Mouse (Mus musculus) kidney, postnatal 0 days (tissue): ENCODE measurements at regions not wholly inside any gene's neighbourhood (a gene's known extent, or its start where the extent isn't known, plus 50 kb on each side); places are given as distances from the start of the nearest gene placed in this dataset.

Source experiments
- ATAC-seq: fragments of 200-750 bp; cut with Nextera tagmentation; replicated peaks from 2 replicates; pipeline ENCODE4 v1.8.0; 2017; ENCODE audit warnings: low read depth, moderate number of reproducible peaks, moderate TSS enrichment, moderate library complexity; ENCODE audit not compliant: low FRiP score
- DNase-seq: peaks from one replicate; pipeline ENCODE4 v3.0.0-alpha.2; 2016; ENCODE audit warnings: low spot score
- H3K27ac ChIP-seq: fragments of 300-500 bp; sonication (generic); 2 replicates; pipeline ENCODE4 v1.5.1; 2014; ENCODE audit warnings: mild to moderate bottlenecking
- H3K27me3 ChIP-seq: fragments of 300-500 bp; sonication (generic); 2 replicates; pipeline ENCODE4 v1.6.1; 2014; ENCODE audit warnings: low read length, mixed read lengths; ENCODE audit not compliant: insufficient read depth
- H3K36me3 ChIP-seq: fragments of 300-500 bp; sonication (generic); 2 replicates; pipeline ENCODE4 v1.6.1; 2014; ENCODE audit warnings: low read length, mixed read lengths; ENCODE audit not compliant: insufficient read depth
- H3K4me1 ChIP-seq: fragments of 300-500 bp; sonication (generic); replicated peaks from 2 replicates; pipeline ENCODE4 v1.6.1; 2014; ENCODE audit warnings: antibody characterized with exemption, low read length, mixed read lengths; ENCODE audit not compliant: insufficient read depth
- H3K4me2 ChIP-seq: fragments of 300-500 bp; sonication (generic); 2 replicates; pipeline ENCODE4 v1.6.1; 2014; ENCODE audit warnings: mild to moderate bottlenecking, low read length, moderate library complexity, mixed read lengths
- H3K4me3 ChIP-seq: fragments of 300-500 bp; sonication (generic); replicated peaks from 2 replicates; pipeline ENCODE4 v1.5.1; 2014; ENCODE audit warnings: low read depth, low read length
- H3K9ac ChIP-seq: fragments of 300-500 bp; sonication (generic); 2 replicates; pipeline ENCODE4 v1.6.1; 2014; ENCODE audit warnings: low read depth, low read length
- H3K9me3 ChIP-seq: fragments of 300-500 bp; sonication (generic); replicated peaks from 2 replicates; pipeline ENCODE4 v1.6.1; 2016; ENCODE audit warnings: low read length, inconsistent platforms, mixed read lengths
- CTCF ChIP-seq: IDR thresholded peaks from 2 replicates; pipeline ENCODE4 v1.5.1; 2016; ENCODE audit warnings: antibody characterized with exemption, low read depth, mild to moderate bottlenecking, moderate library complexity
- WGBS: fragments of 180-500 bp; shearing (Covaris S2); extraction: QIAGEN DNeasy Blood & Tissue Kit; methylation state at CpG from one replicate; pipeline ENCODE4 v1.1.7; 2014; 5-methylcytosine and 5-hydroxymethylcytosine counted together

- Histone ChIP-seq H3K4me1 (no peaks in the 10 kb centered on the region), H3K9ac (no peak overlapping the region), H3K36me3 (no peaks in the 10 kb centered on the region), H3K4me3 (no peak overlapping the region), H3K9me3 (no peaks in the 10 kb centered on the region), H3K27me3 (no peaks in the 10 kb centered on the region), H3K27ac (no peak overlapping the region), H3K4me2 (no peak overlapping the region)
- DNase-seq (no peak), ATAC-seq (no peak)
- TF ChIP-seq CTCF = no peak
- WGBS = 75% methylated on average over 1 of the region's 1 CpGs
These were observed 181.2 kb downstream of the 1810013L24Rik start for GRCm38 (mm10) chr16:9011077-9011476.

GRCm38 (mm10) chr16:9011691-9012090 is 181.8 kb downstream of the 1810013L24Rik start:
- DNase-seq (no peak), ATAC-seq (no peak)
- Histone ChIP-seq H3K4me2 (no peak overlapping the region), H3K9me3 (no peaks in the 10 kb centered on the region), H3K9ac (no peak overlapping the region), H3K27me3 (no peaks in the 10 kb centered on the region), H3K4me1 (no peaks in the 10 kb centered on the region), H3K4me3 (no peak overlapping the region), H3K36me3 (no peaks in the 10 kb centered on the region), H3K27ac (no peak overlapping the region)
- 73% methylated on average over 4 of the region's 4 CpGs for WGBS
- no peak for TF ChIP-seq CTCF

GRCm38 (mm10) chr16:9016040-9016761 is 186.3 kb downstream of the 1810013L24Rik start:
- 64% methylated on average over 13 of the region's 13 CpGs for WGBS
- DNase-seq (no peak), ATAC-seq (no peak)
- Histone ChIP-seq H3K4me3 (no peak overlapping the region), H3K9me3 (no peaks in the 10 kb centered on the region), H3K36me3 (no peaks in the 10 kb centered on the region), H3K9ac (no peak overlapping the region), H3K27me3 (no peaks in the 10 kb centered on the region), H3K4me1 (no peaks in the 10 kb centered on the region), H3K4me2 (no peak overlapping the region), H3K27ac (no peak overlapping the region)
- TF ChIP-seq CTCF = no peak

GRCm38 (mm10) chr16:9016762-9017086 is 186.8 kb downstream of the 1810013L24Rik start:
- ATAC-seq = no peak
- no peak overlapping the region for H3K27ac ChIP-seq
- H3K4me1 ChIP-seq = no peaks in the 10 kb centered on the region
- H3K4me3 ChIP-seq = no peak overlapping the region
- no peaks in the 10 kb centered on the region for H3K27me3 ChIP-seq
- no peak for TF ChIP-seq CTCF
- WGBS = 94% methylated on average over 7 of the region's 7 CpGs
- no peaks in the 10 kb centered on the region for H3K36me3 ChIP-seq
- DNase-seq = no peak
- H3K9ac ChIP-seq = no peak overlapping the region
- H3K9me3 ChIP-seq = no peaks in the 10 kb centered on the region
- no peak overlapping the region for H3K4me2 ChIP-seq

- ATAC-seq = no peak
- 78% methylated on average over 4 of the region's 4 CpGs for WGBS
- no peaks in the 10 kb centered on the region for H3K4me1 ChIP-seq
- H3K9me3 ChIP-seq = no peaks in the 10 kb centered on the region
- no peaks in the 10 kb centered on the region for H3K36me3 ChIP-seq
- H3K27me3 ChIP-seq = no peaks in the 10 kb centered on the region
- H3K27ac ChIP-seq = no peak overlapping the region
- no peak overlapping the region for H3K4me3 ChIP-seq
- no peak for DNase-seq
- no peak overlapping the region for H3K4me2 ChIP-seq
- no peak for TF ChIP-seq CTCF
- no peak overlapping the region for H3K9ac ChIP-seq
These were observed 200.8 kb downstream of the 1810013L24Rik start for GRCm38 (mm10) chr16:9030717-9031116.

GRCm38 (mm10) chr16:9043271-9043670 is 213.4 kb downstream of the 1810013L24Rik start:
- TF ChIP-seq CTCF = no peak

GRCm38 (mm10) chr16:9046864-9047263 is 217.0 kb downstream of the 1810013L24Rik start:
- TF ChIP-seq CTCF = no peak
- H3K27ac ChIP-seq = no peak overlapping the region
- no peak overlapping the region for H3K9ac ChIP-seq
- DNase-seq (no peak), ATAC-seq (no peak)
- no peak overlapping the region for H3K4me3 ChIP-seq
- H3K4me1 ChIP-seq = no peaks in the 10 kb centered on the region
- no peak overlapping the region for H3K4me2 ChIP-seq
- H3K36me3 ChIP-seq = no peaks in the 10 kb centered on the region
- 88% methylated on average over 2 of the region's 2 CpGs for WGBS
- H3K9me3 ChIP-seq = no peaks in the 10 kb centered on the region
- H3K27me3 ChIP-seq = no peaks in the 10 kb centered on the region

More at GRCm38 (mm10) chr16:9043271-9043670, 213.4 kb downstream of the 1810013L24Rik start:
- Histone ChIP-seq H3K4me1 (no peaks in the 10 kb centered on the region), H3K27ac (no peak overlapping the region), H3K4me3 (no peak overlapping the region), H3K36me3 (no peaks in the 10 kb centered on the region), H3K9ac (no peak overlapping the region), H3K27me3 (no peaks in the 10 kb centered on the region), H3K9me3 (no peaks in the 10 kb centered on the region), H3K4me2 (no peak overlapping the region)
- ATAC-seq (no peak), DNase-seq (no peak)
- 64% methylated on average over 6 of the region's 6 CpGs for WGBS
